Comparison of ENCODE assay signal across 31 mouse cellular contexts in genomic region chr9:16062472-16062871, GRCm38 (mm10).
"Had no signal": no experiment of that assay in that cellular context is flagged by ENCODE, and none has a peak within 500 bp of the region (broad histone marks: within the 10 kb centered on the region; RNA-seq: fewer than 3 reads in every experiment).

No protein-coding gene starts in this region.

- H3K4me1 ChIP-seq: limb, embryonic 10.5 days; limb, embryonic 12.5 days; limb, embryonic 15.5 days; liver, embryonic 12.5 days; liver, embryonic 13.5 days; liver, embryonic 15.5 days; lung, embryonic 15.5 days; megakaryocyte, embryonic 14.5 days; midbrain, embryonic 10.5 days; midbrain, embryonic 12.5 days; midbrain, embryonic 13.5 days; midbrain, embryonic 15.5 days; neural tube, embryonic 12.5 days had no signal

- H3K27me3 ChIP-seq: limb, embryonic 12.5 days; limb, embryonic 13.5 days; limb, embryonic 15.5 days; liver, embryonic 12.5 days; liver, embryonic 13.5 days; liver, embryonic 15.5 days; lung, embryonic 15.5 days; megakaryocyte, embryonic 14.5 days; midbrain, embryonic 12.5 days; midbrain, embryonic 13.5 days; midbrain, embryonic 15.5 days; neural tube, embryonic 12.5 days had no signal

- H3K9me3 ChIP-seq: limb, embryonic 10.5 days; limb, embryonic 12.5 days; limb, embryonic 13.5 days; limb, embryonic 15.5 days; liver, embryonic 12.5 days; liver, embryonic 13.5 days; liver, embryonic 15.5 days; lung, embryonic 15.5 days; megakaryocyte, embryonic 14.5 days; midbrain, embryonic 10.5 days; midbrain, embryonic 12.5 days; midbrain, embryonic 13.5 days; midbrain, embryonic 15.5 days; neural tube, embryonic 12.5 days had no signal

- DNase-seq: left cerebral cortex, postnatal 4 days; liver; liver, embryonic 13.5 days; liver, postnatal 0 days; lung, adult 18-20 months; lung, adult 2 months; lung, embryonic 14.5 days; lung, postnatal 10 days; lung, postnatal 14 days; lung, postnatal 36 days; lung, postnatal 4 days; midbrain, embryonic 14.5 days had no signal

- H3K9ac ChIP-seq: limb, embryonic 12.5 days; limb, embryonic 13.5 days; limb, embryonic 15.5 days; liver, embryonic 12.5 days; liver, embryonic 13.5 days; liver, embryonic 14.5 days; liver, embryonic 15.5 days; liver, postnatal 0 days; lung, embryonic 14.5 days; lung, embryonic 15.5 days; midbrain, embryonic 12.5 days; midbrain, embryonic 13.5 days; midbrain, embryonic 15.5 days; neural tube, embryonic 12.5 days had no signal

- H3K4me3 ChIP-seq: limb, embryonic 10.5 days; limb, embryonic 12.5 days; limb, embryonic 13.5 days; limb, embryonic 15.5 days; liver, embryonic 12.5 days; liver, embryonic 13.5 days; liver, embryonic 15.5 days; lung, embryonic 15.5 days; megakaryocyte, embryonic 14.5 days; midbrain, embryonic 10.5 days; midbrain, embryonic 12.5 days; midbrain, embryonic 13.5 days; midbrain, embryonic 15.5 days; myocyte; neural tube, embryonic 12.5 days had no signal

- H3K4me2 ChIP-seq: limb, embryonic 12.5 days; limb, embryonic 13.5 days; limb, embryonic 15.5 days; liver, embryonic 11.5 days; liver, embryonic 12.5 days; liver, embryonic 13.5 days; liver, embryonic 15.5 days; lung, embryonic 14.5 days; lung, embryonic 15.5 days; midbrain, embryonic 12.5 days; midbrain, embryonic 13.5 days; midbrain, embryonic 15.5 days; neural tube, embryonic 12.5 days had no signal

- H3K27ac ChIP-seq: limb, embryonic 10.5 days; limb, embryonic 12.5 days; limb, embryonic 13.5 days; limb, embryonic 15.5 days; liver, embryonic 12.5 days; liver, embryonic 13.5 days; liver, embryonic 14.5 days; liver, embryonic 15.5 days; lung, embryonic 15.5 days; macrophage; midbrain, embryonic 10.5 days; midbrain, embryonic 12.5 days; midbrain, embryonic 13.5 days; midbrain, embryonic 15.5 days; neural tube, embryonic 12.5 days had no signal

- H3K36me3 ChIP-seq: limb, embryonic 10.5 days; limb, embryonic 12.5 days; limb, embryonic 13.5 days; limb, embryonic 15.5 days; liver, embryonic 12.5 days; liver, embryonic 13.5 days; liver, embryonic 15.5 days; lung, embryonic 15.5 days; midbrain, embryonic 10.5 days; midbrain, embryonic 12.5 days; midbrain, embryonic 13.5 days; midbrain, embryonic 15.5 days; neural tube, embryonic 12.5 days had no signal

- ATAC-seq: liver, embryonic 12.5 days; liver, postnatal 0 days; lung, postnatal 0 days; midbrain, embryonic 13.5 days; midbrain, embryonic 15.5 days; midbrain, embryonic 16.5 days had no signal
